Mouse (Mus musculus): ENCODE data around the gene Map3k9.
A peak's percentile ranks its signal among the peaks of the same experiment; 100 is the strongest.

DNA sequence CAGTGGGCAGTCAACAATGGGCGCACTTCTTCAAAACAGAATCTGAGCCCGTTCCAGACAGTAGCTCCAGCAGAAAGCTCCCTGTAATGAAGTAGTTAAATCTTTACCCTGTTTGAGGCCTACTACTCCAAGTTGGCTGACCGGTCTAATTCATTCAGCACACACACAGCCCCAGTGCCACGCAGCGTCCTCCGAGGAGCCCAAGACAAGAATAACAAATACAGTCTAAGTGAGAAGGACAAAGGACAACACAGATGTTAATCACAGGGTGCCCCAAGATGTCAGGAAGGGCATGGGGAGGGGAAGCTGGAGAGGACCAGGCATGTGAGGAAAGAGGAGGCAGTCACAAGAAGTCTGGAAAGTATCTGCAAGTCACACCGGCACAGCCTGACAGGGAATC is 22.8 kb upstream of the Map3k9 start:
- TF ChIP-seq POLR2A (IDR thresholded peaks at IDR 0.05; ENCODE audit: insufficient read depth, low read length): no peak
- no peak for TF ChIP-seq CTCF (IDR thresholded peaks at IDR 0.05; ENCODE audit: low read depth, low read length)
- 0 out of 2 replicates have a peak, but pooled peaks have one; percentile 20 for TF ChIP-seq EP300 (IDR thresholded peaks at IDR 0.05; ENCODE audit: insufficient read depth, low read depth, low read length)

All from ES-Bruce4 (cell line).